Mouse (Mus musculus) kidney, postnatal 0 days (tissue): ENCODE data around the gene Nlgn3. TPM values are rescaled to one million over a fixed set of nuclear protein-coding genes. Genes with fewer than 3 reads are reported as not detected.
A peak's percentile ranks its signal among the peaks of the same experiment; 100 is the strongest.
"Not testable (repeated sequence)": the region's sequence is repeated elsewhere in the genome, so short reads cannot be mapped to it uniquely, and the experiment has no call there.

ENCODE experiments used
- ATAC-seq: fragments of 200-750 bp; cut with Nextera tagmentation; replicated peaks from 2 replicates; pipeline ENCODE4 v1.8.0; 2017; ENCODE audit warnings: low read depth, moderate number of reproducible peaks, moderate TSS enrichment, moderate library complexity; ENCODE audit not compliant: low FRiP score
- DNase-seq: peaks from one replicate; pipeline ENCODE4 v3.0.0-alpha.2; 2016; ENCODE audit warnings: low spot score
- H3K27ac ChIP-seq: fragments of 300-500 bp; sonication (generic); 2 replicates; pipeline ENCODE4 v1.5.1; 2014; ENCODE audit warnings: mild to moderate bottlenecking
- H3K27me3 ChIP-seq: fragments of 300-500 bp; sonication (generic); 2 replicates; pipeline ENCODE4 v1.6.1; 2014; ENCODE audit warnings: low read length, mixed read lengths; ENCODE audit not compliant: insufficient read depth
- H3K36me3 ChIP-seq: fragments of 300-500 bp; sonication (generic); 2 replicates; pipeline ENCODE4 v1.6.1; 2014; ENCODE audit warnings: low read length, mixed read lengths; ENCODE audit not compliant: insufficient read depth
- H3K4me1 ChIP-seq: fragments of 300-500 bp; sonication (generic); replicated peaks from 2 replicates; pipeline ENCODE4 v1.6.1; 2014; ENCODE audit warnings: antibody characterized with exemption, low read length, mixed read lengths; ENCODE audit not compliant: insufficient read depth
- H3K4me2 ChIP-seq: fragments of 300-500 bp; sonication (generic); 2 replicates; pipeline ENCODE4 v1.6.1; 2014; ENCODE audit warnings: mild to moderate bottlenecking, low read length, moderate library complexity, mixed read lengths
- H3K4me3 ChIP-seq: fragments of 300-500 bp; sonication (generic); replicated peaks from 2 replicates; pipeline ENCODE4 v1.5.1; 2014; ENCODE audit warnings: low read depth, low read length
- H3K9ac ChIP-seq: fragments of 300-500 bp; sonication (generic); 2 replicates; pipeline ENCODE4 v1.6.1; 2014; ENCODE audit warnings: low read depth, low read length
- H3K9me3 ChIP-seq: fragments of 300-500 bp; sonication (generic); replicated peaks from 2 replicates; pipeline ENCODE4 v1.6.1; 2016; ENCODE audit warnings: low read length, inconsistent platforms, mixed read lengths
- CTCF ChIP-seq: IDR thresholded peaks from 2 replicates; pipeline ENCODE4 v1.5.1; 2016; ENCODE audit warnings: antibody characterized with exemption, low read depth, mild to moderate bottlenecking, moderate library complexity
- WGBS: fragments of 180-500 bp; shearing (Covaris S2); extraction: QIAGEN DNeasy Blood & Tissue Kit; methylation state at CpG from one replicate; pipeline ENCODE4 v1.1.7; 2014; 5-methylcytosine and 5-hydroxymethylcytosine counted together
- polyA plus RNA-seq: library from polyadenylated mRNA; unstranded; fragments of >200 nt; fragmentation: Nextera tagmentation; extraction: Ambion mirVana; gene quantifications from 2 replicates; pipeline ENCODE4 v1.2.1, GENCODE M21; 2015

Nlgn3 gene
- polyA plus RNA-seq, 1 experiment from 2014 or later: 1.7 TPM

GRCm38 (mm10) chrX:101338666-101339065 is 39.7 kb downstream of the Nlgn3 start:
- Histone ChIP-seq H3K27me3 (no peaks in the 10 kb centered on the region), H3K4me2 (no peak overlapping the region), H3K27ac (no peak overlapping the region), H3K36me3 (no peaks in the 10 kb centered on the region), H3K4me3 (no peak overlapping the region), H3K9me3 (no peaks in the 10 kb centered on the region), H3K4me1 (no peaks in the 10 kb centered on the region), H3K9ac (no peak overlapping the region)
- ATAC-seq: no peak
- TF ChIP-seq CTCF: peak; percentile 9; the same call in 1 of the 2 replicates
- 56% methylated on average over 4 of the region's 4 CpGs for WGBS
- DNase-seq: no peak

GRCm38 (mm10) chrX:101342837-101343236 is 43.9 kb downstream of the Nlgn3 start:
- H3K9me3 ChIP-seq, H3K27me3 ChIP-seq, H3K4me2 ChIP-seq, H3K36me3 ChIP-seq, H3K9ac ChIP-seq, H3K4me3 ChIP-seq, H3K4me1 ChIP-seq, H3K27ac ChIP-seq, DNase-seq, ATAC-seq: not testable (repeated sequence)
- WGBS: 58% methylated on average over 2 of the region's 2 CpGs

GRCm38 (mm10) chrX:101345456-101345855 is 46.5 kb downstream of the Nlgn3 start:
- DNase-seq: no peak
- Histone ChIP-seq H3K4me2 (no peak overlapping the region), H3K4me1 (no peaks in the 10 kb centered on the region), H3K9ac (no peak overlapping the region), H3K27ac (no peak overlapping the region), H3K36me3 (no peaks in the 10 kb centered on the region), H3K9me3 (no peaks in the 10 kb centered on the region), H3K27me3 (no peaks in the 10 kb centered on the region), H3K4me3 (no peak overlapping the region)
- no peak for ATAC-seq
- TF ChIP-seq CTCF: no peak
- WGBS: 91% methylated on average over 2 of the region's 2 CpGs

GRCm38 (mm10) chrX:101346475-101346874 is 47.5 kb downstream of the Nlgn3 start:
- Histone ChIP-seq H3K36me3 (no peaks in the 10 kb centered on the region), H3K9ac (no peak overlapping the region), H3K9me3 (no peaks in the 10 kb centered on the region), H3K4me3 (no peak overlapping the region), H3K4me1 (no peaks in the 10 kb centered on the region), H3K27me3 (no peaks in the 10 kb centered on the region), H3K4me2 (no peak overlapping the region), H3K27ac (no peak overlapping the region)
- ATAC-seq (no peak), DNase-seq (no peak)
- no peak for TF ChIP-seq CTCF
- WGBS: 55% methylated on average over 4 of the region's 4 CpGs

- no peaks in the 10 kb centered on the region for H3K4me1 ChIP-seq
- ATAC-seq (no peak), DNase-seq (no peak)
- H3K9me3 ChIP-seq: no peaks in the 10 kb centered on the region
- H3K27me3 ChIP-seq: no peaks in the 10 kb centered on the region
- WGBS: 44% methylated on average over 4 of the region's 4 CpGs
- no peak overlapping the region for H3K9ac ChIP-seq
- no peak overlapping the region for H3K27ac ChIP-seq
- H3K36me3 ChIP-seq: no peaks in the 10 kb centered on the region
- H3K4me3 ChIP-seq: no peak overlapping the region
- H3K4me2 ChIP-seq: no peak overlapping the region
- TF ChIP-seq CTCF: no peak
These were observed 52.2 kb downstream of the Nlgn3 start for GRCm38 (mm10) chrX:101351188-101351587.

- H3K36me3 ChIP-seq, H3K27me3 ChIP-seq, DNase-seq, H3K9ac ChIP-seq, H3K9me3 ChIP-seq, H3K4me3 ChIP-seq, H3K27ac ChIP-seq, H3K4me2 ChIP-seq, ATAC-seq, H3K4me1 ChIP-seq: not testable (repeated sequence)
- peak; percentile 38 for TF ChIP-seq CTCF
- WGBS: 62% methylated on average over 4 of the region's 4 CpGs
These were observed 59.9 kb downstream of the Nlgn3 start for GRCm38 (mm10) chrX:101358902-101359301.

GRCm38 (mm10) chrX:101369001-101369400 is 70.0 kb downstream of the Nlgn3 start:
- Histone ChIP-seq H3K36me3 (no peaks in the 10 kb centered on the region), H3K27me3 (no peaks in the 10 kb centered on the region), H3K27ac (no peak overlapping the region), H3K4me1 (no peaks in the 10 kb centered on the region), H3K9ac (no peak overlapping the region), H3K9me3 (no peaks in the 10 kb centered on the region), H3K4me2 (no peak overlapping the region), H3K4me3 (no peak overlapping the region)
- TF ChIP-seq CTCF: no peak
- ATAC-seq: no peak
- WGBS: 62% methylated on average over 7 of the region's 7 CpGs
- DNase-seq: no peak
